Mouse (Mus musculus) myocyte (in vitro differentiated cells): Measurements from ENCODE around the gene Sytl3. TPM values are rescaled to one million over a fixed set of nuclear protein-coding genes. Genes with fewer than 3 reads are reported as not detected.

Source experiments
- H3K27me3 ChIP-seq: one replicate; pipeline ENCODE4 v1.6.1; 2011; ENCODE audit not compliant: control insufficient read depth, insufficient read depth, insufficient read length
- H3K36me3 ChIP-seq: one replicate; pipeline ENCODE4 v1.6.1; 2011; ENCODE audit not compliant: control insufficient read depth, insufficient read depth
- H3K4me2 ChIP-seq: one replicate; pipeline ENCODE4 v1.6.1; 2011; ENCODE audit warnings: low read depth, control low read depth
- H3K4me3 ChIP-seq: one replicate; pipeline ENCODE4 v1.5.1; 2011; ENCODE audit warnings: mild to moderate bottlenecking, control low read depth, moderate library complexity
- H3K79me2 ChIP-seq: one replicate; pipeline ENCODE4 v1.6.1; 2011; ENCODE audit not compliant: control insufficient read depth, insufficient read depth
- H3ac ChIP-seq: one replicate; pipeline ENCODE4 v1.6.1; 2011; ENCODE audit not compliant: control insufficient read depth, insufficient read length
- CEBPB ChIP-seq: IDR thresholded peaks from 2 replicates; pipeline ENCODE4 v1.6.1; 2011; ENCODE audit warnings: mild to moderate bottlenecking, moderate library complexity; ENCODE audit not compliant: poor library complexity, insufficient read depth, severe bottlenecking
- E2F4 ChIP-seq: IDR thresholded peaks from one replicate; pipeline ENCODE4 v1.6.1; 2011; ENCODE audit warnings: mild to moderate bottlenecking, control low read depth, moderate library complexity; ENCODE audit not compliant: insufficient read depth
- MAX ChIP-seq: IDR thresholded peaks from one replicate; pipeline ENCODE4 v1.6.1; 2011; ENCODE audit warnings: low read depth, mild to moderate bottlenecking, control low read depth
- MYOD1 ChIP-seq, 3 experiments: IDR thresholded peaks; one replicate each; pipeline ENCODE4 v1.6.1; 2011; ENCODE audit warnings: control low read depth in 2 of 3, low read depth in 2 of 3, mild to moderate bottlenecking in 2 of 3, moderate library complexity in 1 of 3; ENCODE audit not compliant: insufficient read length in 2 of 3, control insufficient read depth in 1 of 3
- MYOG ChIP-seq, 3 experiments: IDR thresholded peaks; one replicate each; pipeline ENCODE4 v1.6.1; 2011; ENCODE audit warnings: control low read depth in 2 of 3, low read depth in 2 of 3, mild to moderate bottlenecking in 2 of 3; ENCODE audit not compliant: insufficient read length in 2 of 3, control insufficient read depth in 1 of 3, insufficient read depth in 1 of 3
- POLR2A ChIP-seq: IDR thresholded peaks from one replicate; pipeline ENCODE4 v1.6.1; 2011; ENCODE audit warnings: low read depth, mild to moderate bottlenecking, control low read depth, moderate library complexity; ENCODE audit not compliant: insufficient read length
- POLR2AphosphoS2 ChIP-seq: IDR thresholded peaks from one replicate; pipeline ENCODE4 v1.6.1; 2011; ENCODE audit warnings: low read depth, control low read depth; ENCODE audit not compliant: insufficient read length
- REST ChIP-seq: IDR thresholded peaks from one replicate; pipeline ENCODE4 v1.6.1; 2011; ENCODE audit warnings: mild to moderate bottlenecking, control low read depth, moderate library complexity; ENCODE audit not compliant: insufficient read depth, insufficient read length
- SRF ChIP-seq: IDR thresholded peaks from one replicate; pipeline ENCODE4 v1.6.1; 2011; ENCODE audit warnings: low read depth; ENCODE audit not compliant: control insufficient read depth, insufficient read length
- TCF12 ChIP-seq: IDR thresholded peaks from one replicate; pipeline ENCODE4 v1.6.1; 2011; ENCODE audit warnings: mild to moderate bottlenecking, control low read depth; ENCODE audit not compliant: poor library complexity, insufficient read depth, severe bottlenecking
- TCF3 ChIP-seq: IDR thresholded peaks from one replicate; pipeline ENCODE4 v1.6.1; 2011; ENCODE audit warnings: low read depth, control low read depth; ENCODE audit not compliant: insufficient read length
- USF1 ChIP-seq: IDR thresholded peaks from one replicate; pipeline ENCODE4 v1.6.1; 2011; ENCODE audit warnings: low read depth, mild to moderate bottlenecking, control low read depth, moderate library complexity
- polyA plus RNA-seq: library from polyadenylated mRNA; unstranded; fragments of >200 nt; fragmentation: generic; extraction: Trizol; gene quantifications from one replicate; pipeline ENCODE4 v1.2.1, GENCODE M21; 2012; ENCODE audit warnings: missing spikeins

The Sytl3 gene
- polyA plus RNA-seq, 1 experiment = not detected

GRCm38 (mm10) chr17:6765886-6766285 is 107.0 kb downstream of the Sytl3 start:
- no peak for TF ChIP-seq MYOD1 (IDR thresholded peaks at IDR 0.05; ENCODE audit: control insufficient read depth in 1 of 3, insufficient read length in 2 of 3, low read depth in 2 of 3)
- TF ChIP-seq POLR2A = no peak
- no peak for TF ChIP-seq USF1
- TF ChIP-seq TCF12 = no peak
- TF ChIP-seq CEBPB = no peak
- no peak for TF ChIP-seq E2F4
- no peak for TF ChIP-seq MAX
- TF ChIP-seq TCF3 = no peak
- no peak for TF ChIP-seq REST
- Histone ChIP-seq H3K4me3 (no peak overlapping the region), H3K36me3 (no peaks in the 10 kb centered on the region), H3ac (no peak overlapping the region), H3K27me3 (no peaks in the 10 kb centered on the region), H3K4me2 (no peak overlapping the region), H3K79me2 (peaks cover 70% of the 10 kb centered on the region)

- H3K4me3 ChIP-seq = no peak overlapping the region
- TF ChIP-seq CEBPB (no peak), MAX (no peak), POLR2A (no peak)
- no peaks in the 10 kb centered on the region for H3K36me3 ChIP-seq
- H3K79me2 ChIP-seq = peaks cover 74% of the 10 kb centered on the region
- no peak overlapping the region for H3K4me2 ChIP-seq
- no peaks in the 10 kb centered on the region for H3K27me3 ChIP-seq
- H3ac ChIP-seq = no peak overlapping the region
Observed at GRCm38 (mm10) chr17:6766823-6767222, 107.9 kb downstream of the Sytl3 start.

GRCm38 (mm10) chr17:6767771-6768170 is 108.9 kb downstream of the Sytl3 start:
- Histone ChIP-seq H3K36me3 (no peaks in the 10 kb centered on the region), H3K27me3 (no peaks in the 10 kb centered on the region), H3ac (no peak overlapping the region), H3K79me2 (peaks cover 74% of the 10 kb centered on the region), H3K4me2 (no peak overlapping the region), H3K4me3 (no peak overlapping the region)
- TF ChIP-seq TCF3 (no peak), POLR2A (no peak), SRF (no peak), USF1 (no peak), CEBPB (no peak), MYOD1 (IDR thresholded peaks at IDR 0.05; ENCODE audit: control insufficient read depth in 1 of 3, insufficient read length in 2 of 3, low read depth in 2 of 3) (no peak), E2F4 (no peak), MAX (no peak), POLR2AphosphoS2 (no peak), MYOG (IDR thresholded peaks at IDR 0.05; ENCODE audit: control insufficient read depth in 1 of 3, insufficient read depth in 1 of 3, insufficient read length in 2 of 3, low read depth in 2 of 3) (no peak)

- no peak overlapping the region for H3ac ChIP-seq
- H3K4me2 ChIP-seq = no peak overlapping the region
- no peaks in the 10 kb centered on the region for H3K27me3 ChIP-seq
- no peak overlapping the region for H3K4me3 ChIP-seq
- H3K79me2 ChIP-seq = peaks cover 71% of the 10 kb centered on the region
- H3K36me3 ChIP-seq = no peaks in the 10 kb centered on the region
- TF ChIP-seq USF1 (no peak), TCF12 (no peak), E2F4 (no peak), TCF3 (no peak), REST (no peak), MYOD1 (IDR thresholded peaks at IDR 0.05; ENCODE audit: control insufficient read depth in 1 of 3, insufficient read length in 2 of 3, low read depth in 2 of 3) (no peak), MAX (no peak), POLR2A (no peak), MYOG (IDR thresholded peaks at IDR 0.05; ENCODE audit: control insufficient read depth in 1 of 3, insufficient read depth in 1 of 3, insufficient read length in 2 of 3, low read depth in 2 of 3) (no peak), POLR2AphosphoS2 (no peak), CEBPB (no peak), SRF (no peak)
Observed at GRCm38 (mm10) chr17:6768301-6768788, 109.5 kb downstream of the Sytl3 start.

- H3K36me3 ChIP-seq = no peaks in the 10 kb centered on the region
- TF ChIP-seq TCF12 = no peak
- no peak for TF ChIP-seq USF1
- TF ChIP-seq POLR2A = no peak
- no peak for TF ChIP-seq E2F4
- no peak for TF ChIP-seq REST
- TF ChIP-seq POLR2AphosphoS2 = no peak
- no peak for TF ChIP-seq MYOG (IDR thresholded peaks at IDR 0.05; ENCODE audit: control insufficient read depth in 1 of 3, insufficient read depth in 1 of 3, insufficient read length in 2 of 3, low read depth in 2 of 3)
- TF ChIP-seq MAX = no peak
- TF ChIP-seq MYOD1 (IDR thresholded peaks at IDR 0.05; ENCODE audit: control insufficient read depth in 1 of 3, insufficient read length in 2 of 3, low read depth in 2 of 3) = no peak
- H3K4me3 ChIP-seq = no peak overlapping the region
- H3K27me3 ChIP-seq = no peaks in the 10 kb centered on the region
- H3K79me2 ChIP-seq = peaks cover 73% of the 10 kb centered on the region
- H3ac ChIP-seq = no peak overlapping the region
- no peak overlapping the region for H3K4me2 ChIP-seq
Observed at GRCm38 (mm10) chr17:6769602-6770001, 110.7 kb downstream of the Sytl3 start.
